Mouse (Mus musculus) heart, postnatal 10 days (tissue): ENCODE measurements at regions not wholly inside any gene's neighbourhood (a gene's known extent, or its start where the extent isn't known, plus 50 kb on each side); places are given as distances from the start of the nearest gene placed in this dataset.

ENCODE experiments used
- DNase-seq, 2 experiments: peaks; one replicate each; pipeline ENCODE4 v3.0.0; 2021
- intact Hi-C: fragments of 180-260 bp; cut with DNase I; formaldehyde crosslinking; loops from one replicate; pipeline ENCODE4 v1.15.1; 2025

- intact Hi-C loops: no loop called here
Measured at GRCm38 (mm10) chr2:118058654-118059395, 52.9 kb upstream of the Thbs1 start.

GRCm38 (mm10) chr2:118061291-118061690 is 50.4 kb upstream of the Thbs1 start:
- DNase-seq: no peak
- intact Hi-C loops: no loop called here

More at GRCm38 (mm10) chr2:118058654-118059395, 52.9 kb upstream of the Thbs1 start:
- no peak for DNase-seq
